8 mouse cellular contexts compared by ENCODE assay signal in the genomic region with DNA sequence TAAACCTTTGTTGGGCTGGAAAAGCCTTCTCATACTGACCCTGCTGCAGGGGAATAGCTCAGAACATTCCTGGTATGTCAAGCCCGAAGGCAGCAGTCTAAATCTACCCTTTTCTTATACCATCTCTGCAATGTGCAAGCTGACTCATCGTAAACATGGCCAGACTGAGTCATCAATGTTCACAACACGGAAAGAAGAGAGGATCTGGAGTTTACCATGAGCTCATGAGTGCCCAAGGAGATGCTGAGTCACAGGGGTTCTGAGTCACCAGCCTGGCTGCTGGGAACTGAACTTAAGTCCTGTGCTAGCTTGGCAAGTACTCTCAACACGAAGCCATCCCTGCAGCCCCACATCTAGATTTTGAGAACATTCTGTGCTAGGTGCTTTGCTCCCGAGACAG.
DNase-seq lines count a peak whose midpoint lies in the region; ATAC-seq and TF ChIP-seq lines count a peak whose summit lies in the region.

No protein-coding gene starts in this region.

- TF ChIP-seq CTCF in Patski (IDR thresholded peaks at IDR 0.05) = no peak

- no peaks in the 10 kb centered on the region for H3K36me3 ChIP-seq in limb, embryonic 10.5 days
- no peaks in the 10 kb centered on the region for H3K36me3 ChIP-seq in kidney, embryonic 15.5 days

- 83% methylated on average over 5 of the region's 5 CpGs for WGBS in limb, embryonic 10.5 days
- WGBS in kidney, embryonic 15.5 days = 72% methylated on average over 5 of the region's 5 CpGs

- H3K4me3 ChIP-seq in limb, embryonic 10.5 days = no peak overlapping the region
- H3K4me3 ChIP-seq in kidney, embryonic 15.5 days (replicated peaks) = no peak overlapping the region

- no peaks in the 10 kb centered on the region for H3K9me3 ChIP-seq in limb, embryonic 10.5 days (replicated peaks)
- no peaks in the 10 kb centered on the region for H3K9me3 ChIP-seq in kidney, embryonic 15.5 days (replicated peaks)

- POLR2A ChIA-PET in Patski (lab: Charles Lee) = interaction anchor here (0.5 kb wide), 1 partner anchor 27 kb away, joined by 3 read pairs; no protein-coding TSS in a partner anchor

- H3K27me3 ChIP-seq in Patski = no peaks in the 10 kb centered on the region
- peaks cover 42% of the 10 kb centered on the region for H3K27me3 ChIP-seq in limb, embryonic 10.5 days (ENCODE audit: low read depth, poor library complexity, severe bottlenecking)
- 0 out of 2 replicates have a peak, but pooled peaks cover 6% of the 10 kb centered on the region for H3K27me3 ChIP-seq in kidney, embryonic 15.5 days

- intact Hi-C loops in left cerebral cortex, postnatal 10 days (cut with DNase I) = no loop called here

- H3K4me1 ChIP-seq in limb, embryonic 10.5 days = peaks cover 72% of the 10 kb centered on the region
- H3K4me1 ChIP-seq in kidney, embryonic 15.5 days = peaks cover 7% of the 10 kb centered on the region; the same call in 1 of the 2 replicates

- in situ Hi-C loops in Patski (cut with MboI; ENCODE audit: low pct_unique_long_range_greater_than_20kb) = no loop called here

- CTCF ChIA-PET in Patski (lab: Charles Lee) = interaction anchor here (0.6 to 7.0 kb wide), 5 partner anchors 8 to 93 kb away, joined by 3 to 44 read pairs (median 4); no protein-coding TSS in a partner anchor

- no peak overlapping the region for H3K4me2 ChIP-seq in kidney, embryonic 15.5 days

- no peak overlapping the region for H3K9ac ChIP-seq in kidney, embryonic 15.5 days

- peak; percentile 73 for DNase-seq in left cerebral cortex, adult 11 months (ENCODE audit: low spot score)
- DNase-seq in left cerebral cortex, postnatal 10 days (ENCODE audit: extremely low spot score in 1 of 2, low spot score in 2 of 2) = no peak
- peak; percentile 96 for DNase-seq in Patski (ENCODE audit: low read depth, low spot score)
- DNase-seq in limb, embryonic 10.5 days (ENCODE audit: low spot score) = no peak
- DNase-seq in telencephalon, adult 2 months (ENCODE audit: low read depth, low spot score) = peak; percentile 91
- DNase-seq in spleen, postnatal 14 days (ENCODE audit: low spot score in 2 of 2) = no peak

- 0 out of 2 replicates have a peak overlapping the region, but pooled peaks have one; percentile 38 for H3K27ac ChIP-seq in limb, embryonic 10.5 days
- H3K27ac ChIP-seq in kidney, embryonic 15.5 days = no peak overlapping the region

- peak; percentile 91 for ATAC-seq in Patski
- ATAC-seq in erythroblast, adult 5-6 weeks (replicated peaks; ENCODE audit: low FRiP score, poor library complexity, severe bottlenecking) = peak; percentile 72
- ATAC-seq in kidney, embryonic 15.5 days (replicated peaks; ENCODE audit: low FRiP score) = no peak

Comparison
In these comparisons a context has a peak if more than half of its experiments do, and no peak if none do; other contexts are left out.
1. DNase-seq: peak in left cerebral cortex, adult 11 months (single experiment), Patski (single experiment) and telencephalon, adult 2 months (single experiment); none in left cerebral cortex, postnatal 10 days (0 of 2), limb, embryonic 10.5 days (single experiment) and spleen, postnatal 14 days (0 of 2).